Mouse (Mus musculus) embryonic facial prominence, embryonic 13.5 days (tissue): ENCODE results near the gene Tnfrsf13c. TPM values are rescaled to one million over a fixed set of nuclear protein-coding genes. Genes with fewer than 3 reads are reported as not detected.
"Not testable (repeated sequence)": the region's sequence is repeated elsewhere in the genome, so short reads cannot be mapped to it uniquely, and the experiment has no call there.

Experiments
- ATAC-seq: fragments of 200-750 bp; cut with Nextera tagmentation; 2 replicates; pipeline ENCODE4 v1.8.0; 2017; ENCODE audit warnings: low read depth; ENCODE audit not compliant: insufficient number of reproducible peaks, insufficient read depth, low FRiP score, low TSS enrichment
- H3K27ac ChIP-seq: fragments of 300-500 bp; sonication (generic); 2 replicates; pipeline ENCODE4 v1.5.1; 2015; ENCODE audit warnings: moderate library complexity, mild to moderate bottlenecking, inconsistent platforms
- H3K27me3 ChIP-seq: fragments of 300-500 bp; sonication (generic); 2 replicates; pipeline ENCODE4 v1.6.1; 2015; ENCODE audit warnings: mild to moderate bottlenecking, inconsistent platforms
- H3K36me3 ChIP-seq: fragments of 300-500 bp; sonication (generic); 2 replicates; pipeline ENCODE4 v1.6.1; 2015; ENCODE audit warnings: mild to moderate bottlenecking, inconsistent platforms
- H3K4me1 ChIP-seq: fragments of 300-500 bp; sonication (generic); 2 replicates; pipeline ENCODE4 v1.6.1; 2015; ENCODE audit warnings: inconsistent platforms
- H3K4me2 ChIP-seq: fragments of 300-500 bp; sonication (generic); 2 replicates; pipeline ENCODE4 v1.6.1; 2015; ENCODE audit warnings: moderate library complexity, mild to moderate bottlenecking, inconsistent platforms
- H3K4me3 ChIP-seq: fragments of 300-500 bp; sonication (generic); 2 replicates; pipeline ENCODE4 v1.5.1; 2015; ENCODE audit warnings: mild to moderate bottlenecking, inconsistent platforms
- H3K9ac ChIP-seq: fragments of 300-500 bp; sonication (generic); 2 replicates; pipeline ENCODE4 v1.6.1; 2015; ENCODE audit warnings: mild to moderate bottlenecking, inconsistent platforms
- H3K9me3 ChIP-seq: fragments of 300-500 bp; sonication (generic); 2 replicates; pipeline ENCODE4 v1.6.1; 2016; ENCODE audit warnings: inconsistent platforms
- WGBS: fragments of 180-500 bp; shearing (Covaris S2); methylation state at CpG from one replicate; pipeline ENCODE4 v1.1.7; 2015; ENCODE audit warnings: mixed read lengths; 5-methylcytosine and 5-hydroxymethylcytosine counted together
- polyA plus RNA-seq: library from polyadenylated mRNA; unstranded; fragments of >200 nt; fragmentation: Nextera tagmentation; extraction: Ambion mirVana; gene quantifications from 2 replicates; pipeline ENCODE4 v1.2.1, GENCODE M21; 2015

The Tnfrsf13c gene
- polyA plus RNA-seq, 1 experiment from 2014 or later = 0.17 TPM

- Histone ChIP-seq H3K4me1 (peaks cover 12% of the 10 kb centered on the region), H3K36me3 (no peaks in the 10 kb centered on the region), H3K9ac (no peak overlapping the region), H3K9me3 (no peaks in the 10 kb centered on the region), H3K4me2 (no peak overlapping the region), H3K27me3 (no peaks in the 10 kb centered on the region), H3K27ac (no peak overlapping the region), H3K4me3 (no peak overlapping the region)
- WGBS = 81% methylated on average over 3 of the region's 3 CpGs
- no peak for ATAC-seq
These were observed 23.1 kb upstream of the Tnfrsf13c start for GRCm38 (mm10) chr15:82247131-82247776.

GRCm38 (mm10) chr15:82244805-82245161, 20.6 kb upstream of the Tnfrsf13c start:
- not testable (repeated sequence) for H3K9me3 ChIP-seq, ATAC-seq, H3K36me3 ChIP-seq, H3K27me3 ChIP-seq
- H3K4me1 ChIP-seq = peaks cover 15% of the 10 kb centered on the region
- WGBS = 22% methylated on average over 9 of the region's 9 CpGs
- peak overlapping the region; percentile 80; the same call in 1 of the 2 replicates for H3K27ac ChIP-seq
- peak overlapping the region; percentile 76 for H3K9ac ChIP-seq
- H3K4me2 ChIP-seq = peak overlapping the region; percentile 92
- peak overlapping the region; percentile 68 for H3K4me3 ChIP-seq

GRCm38 (mm10) chr15:82244115-82244804, 20.1 kb upstream of the Tnfrsf13c start, which contains the start of gene Cenpm:
Cenpm (minus strand) TSS chr15:82244748.
- Histone ChIP-seq H3K9ac (peak within 1 kb of the TSS; percentile 76), H3K4me1 (peaks cover 15% of the 10 kb centered on the region), H3K27ac (peak within 1 kb of the TSS; percentile 80), H3K36me3 (peaks cover 2% of the 10 kb centered on the region; the same call in 1 of the 2 replicates), H3K4me2 (peak within 1 kb of the TSS; percentile 92), H3K27me3 (no peaks in the 10 kb centered on the region), H3K9me3 (no peaks in the 10 kb centered on the region), H3K4me3 (peak within 1 kb of the TSS; percentile 68)
- under 1% methylated on average over 65 of the region's 65 CpGs for WGBS
- ATAC-seq = peak; percentile 96

GRCm38 (mm10) chr15:82243742-82244114, 19.6 kb upstream of the Tnfrsf13c start:
- Histone ChIP-seq H3K9ac (peak overlapping the region; percentile 76), H3K27ac (0 out of 2 replicates have a peak overlapping the region, but pooled peaks have one; percentile 80), H3K4me1 (peaks cover 15% of the 10 kb centered on the region), H3K4me2 (peak overlapping the region; percentile 92), H3K36me3 (peaks cover 7% of the 10 kb centered on the region; the same call in 1 of the 2 replicates), H3K27me3 (no peaks in the 10 kb centered on the region), H3K9me3 (no peaks in the 10 kb centered on the region), H3K4me3 (peak overlapping the region; percentile 68)
- ATAC-seq = no peak
- 5% methylated on average over 12 of the region's 12 CpGs for WGBS

GRCm38 (mm10) chr15:82243311-82243710, 19.1 kb upstream of the Tnfrsf13c start:
- no peak overlapping the region for H3K27ac ChIP-seq
- H3K4me1 ChIP-seq = peaks cover 15% of the 10 kb centered on the region
- H3K4me3 ChIP-seq = peak overlapping the region; percentile 68
- H3K9ac ChIP-seq = peak overlapping the region; percentile 76
- ATAC-seq = no peak
- H3K27me3 ChIP-seq = no peaks in the 10 kb centered on the region
- H3K36me3 ChIP-seq = peaks cover 10% of the 10 kb centered on the region
- no peaks in the 10 kb centered on the region for H3K9me3 ChIP-seq
- 74% methylated on average over 3 of the region's 3 CpGs for WGBS
- peak overlapping the region; percentile 92 for H3K4me2 ChIP-seq

GRCm38 (mm10) chr15:82236565-82236964, 12.4 kb upstream of the Tnfrsf13c start:
- ATAC-seq = no peak
- Histone ChIP-seq H3K9me3 (no peaks in the 10 kb centered on the region), H3K4me2 (no peak overlapping the region), H3K27me3 (no peaks in the 10 kb centered on the region), H3K36me3 (peaks cover 20% of the 10 kb centered on the region), H3K4me1 (peaks cover 3% of the 10 kb centered on the region; the same call in 1 of the 2 replicates), H3K4me3 (no peak overlapping the region), H3K9ac (no peak overlapping the region), H3K27ac (no peak overlapping the region)
- 15% methylated on average over 5 of the region's 5 CpGs for WGBS

GRCm38 (mm10) chr15:82235661-82236060, 11.5 kb upstream of the Tnfrsf13c start:
- no peaks in the 10 kb centered on the region for H3K27me3 ChIP-seq
- H3K4me3 ChIP-seq = no peak overlapping the region
- 69% methylated on average over 10 of the region's 10 CpGs for WGBS
- no peak for ATAC-seq
- no peak overlapping the region for H3K4me2 ChIP-seq
- peaks cover 20% of the 10 kb centered on the region for H3K36me3 ChIP-seq
- peaks cover under 1% of the 10 kb centered on the region; the same call in 1 of the 2 replicates for H3K4me1 ChIP-seq
- H3K9me3 ChIP-seq = no peaks in the 10 kb centered on the region
- no peak overlapping the region for H3K27ac ChIP-seq
- H3K9ac ChIP-seq = no peak overlapping the region

- Histone ChIP-seq H3K27me3 (no peaks in the 10 kb centered on the region), H3K4me1 (no peaks in the 10 kb centered on the region; the same call in 1 of the 2 replicates), H3K9ac (no peak overlapping the region), H3K36me3 (0 out of 2 replicates have a peak, but pooled peaks cover 6% of the 10 kb centered on the region), H3K9me3 (no peaks in the 10 kb centered on the region), H3K4me2 (no peak overlapping the region), H3K27ac (no peak overlapping the region), H3K4me3 (no peak overlapping the region)
- 62% methylated on average over 4 of the region's 4 CpGs for WGBS
- ATAC-seq = no peak
These were observed 8.5 kb upstream of the Tnfrsf13c start for GRCm38 (mm10) chr15:82232651-82233050.

GRCm38 (mm10) chr15:82231591-82232378, 7.6 kb upstream of the Tnfrsf13c start:
- no peak overlapping the region for H3K4me3 ChIP-seq

GRCm38 (mm10) chr15:82231100-82231499, 6.9 kb upstream of the Tnfrsf13c start:
- H3K9ac ChIP-seq = no peak overlapping the region
- 80% methylated on average over 4 of the region's 4 CpGs for WGBS
- peaks cover 2% of the 10 kb centered on the region for H3K27me3 ChIP-seq
- 0 out of 2 replicates have a peak, but pooled peaks cover 6% of the 10 kb centered on the region for H3K36me3 ChIP-seq
- no peaks in the 10 kb centered on the region for H3K9me3 ChIP-seq
- no peaks in the 10 kb centered on the region; the same call in 1 of the 2 replicates for H3K4me1 ChIP-seq
- H3K27ac ChIP-seq = no peak overlapping the region
- no peak overlapping the region for H3K4me2 ChIP-seq
- no peak overlapping the region for H3K4me3 ChIP-seq
- ATAC-seq = no peak

More at GRCm38 (mm10) chr15:82231591-82232378, 7.6 kb upstream of the Tnfrsf13c start:
- Histone ChIP-seq H3K9ac (no peak overlapping the region), H3K4me2 (no peak overlapping the region), H3K27ac (no peak overlapping the region), H3K36me3 (0 out of 2 replicates have a peak, but pooled peaks cover 6% of the 10 kb centered on the region), H3K4me1 (no peaks in the 10 kb centered on the region; the same call in 1 of the 2 replicates), H3K27me3 (no peaks in the 10 kb centered on the region), H3K9me3 (no peaks in the 10 kb centered on the region)
- ATAC-seq = no peak
- 61% methylated on average over 11 of the region's 11 CpGs for WGBS

GRCm38 (mm10) chr15:82230098-82230611, 6.0 kb upstream of the Tnfrsf13c start:
- Histone ChIP-seq H3K9ac (0 out of 2 replicates have a peak overlapping the region, but pooled peaks have one; percentile 22), H3K4me3 (no peak overlapping the region), H3K27ac (no peak overlapping the region), H3K4me2 (no peak overlapping the region), H3K36me3 (0 out of 2 replicates have a peak, but pooled peaks cover 6% of the 10 kb centered on the region), H3K27me3 (peaks cover 11% of the 10 kb centered on the region), H3K4me1 (no peaks in the 10 kb centered on the region; the same call in 1 of the 2 replicates), H3K9me3 (no peaks in the 10 kb centered on the region)
- WGBS = 63% methylated on average over 6 of the region's 6 CpGs
- ATAC-seq = no peak
